Mouse (Mus musculus): ENCODE data around the gene Ece2.

DNA sequence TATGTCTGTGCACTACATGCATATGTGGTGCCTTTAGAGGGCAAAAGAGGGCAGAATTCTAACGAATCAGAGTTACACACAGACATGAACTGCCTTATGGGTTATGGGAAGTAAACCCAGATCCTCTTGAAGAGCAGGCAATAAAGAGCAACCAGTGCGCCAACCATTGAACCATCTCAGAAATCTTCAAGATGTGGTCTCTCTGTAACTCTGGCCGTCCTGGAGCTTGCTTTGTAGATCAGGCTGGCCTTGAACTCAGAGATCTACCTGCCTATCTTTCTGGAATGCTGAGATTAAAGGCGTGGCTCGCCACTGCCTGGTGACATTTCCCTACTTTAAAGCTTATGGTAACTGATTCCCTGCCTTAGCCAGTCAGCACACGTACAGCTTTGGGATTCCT is 42.3 kb downstream of the Ece2 start:
- TF ChIP-seq EP300 (IDR thresholded peaks at IDR 0.05; ENCODE audit: low read depth) (no peak), CTCF (IDR thresholded peaks at IDR 0.05; ENCODE audit: low read depth) (no peak)

Measured in liver, postnatal 0 days (tissue).